In genomic region chr8:71392871-71393270, GRCm38 (mm10) we compare ENCODE assay signal across 8 mouse cellular contexts. TPM values are rescaled to one million over a fixed set of nuclear protein-coding genes. Genes with fewer than 3 reads are reported as not detected.
DNase-seq lines count a peak whose midpoint lies in the region; ATAC-seq and TF ChIP-seq lines count a peak whose summit lies in the region.

No protein-coding gene starts in this region.

- no peaks in the 10 kb centered on the region for H3K36me3 ChIP-seq in forebrain, embryonic 10.5 days (replicated peaks)
- no peaks in the 10 kb centered on the region for H3K36me3 ChIP-seq in forebrain, embryonic 16.5 days (ENCODE audit: control insufficient read depth, insufficient read depth)
- H3K36me3 ChIP-seq in stomach, embryonic 15.5 days: no peaks in the 10 kb centered on the region
- H3K36me3 ChIP-seq in stomach, postnatal 0 days (ENCODE audit: control insufficient read depth, insufficient read depth, low read length): no peaks in the 10 kb centered on the region
- no peaks in the 10 kb centered on the region for H3K36me3 ChIP-seq in lung, postnatal 0 days (ENCODE audit: insufficient read depth, low read length)

- H3K9me3 ChIP-seq in forebrain, embryonic 10.5 days: no peaks in the 10 kb centered on the region
- no peaks in the 10 kb centered on the region for H3K9me3 ChIP-seq in forebrain, embryonic 16.5 days (ENCODE audit: control insufficient read depth, low read length)
- H3K9me3 ChIP-seq in stomach, embryonic 15.5 days: no peaks in the 10 kb centered on the region
- no peaks in the 10 kb centered on the region for H3K9me3 ChIP-seq in stomach, postnatal 0 days (ENCODE audit: control insufficient read depth, low read length)
- H3K9me3 ChIP-seq in lung, postnatal 0 days (ENCODE audit: low read length): no peaks in the 10 kb centered on the region

- no peak for TF ChIP-seq EP300 in stomach, postnatal 0 days (optimal IDR thresholded peaks at IDR 0.05)
- no peak for TF ChIP-seq EP300 in lung, postnatal 0 days (IDR thresholded peaks at IDR 0.05)

- no peak for ATAC-seq in forebrain, embryonic 16.5 days
- ATAC-seq in stomach, embryonic 15.5 days (ENCODE audit: insufficient read depth, low FRiP score, low read depth): no peak
- ATAC-seq in stomach, postnatal 0 days (ENCODE audit: low FRiP score, low TSS enrichment): no peak
- ATAC-seq in lung, postnatal 0 days: peak; percentile 43

- no peak overlapping the region for H3K9ac ChIP-seq in forebrain, embryonic 16.5 days (replicated peaks; ENCODE audit: low read depth, low read length)
- no peak overlapping the region for H3K9ac ChIP-seq in stomach, embryonic 15.5 days
- H3K9ac ChIP-seq in stomach, postnatal 0 days (ENCODE audit: low read length): no peak overlapping the region
- H3K9ac ChIP-seq in lung, postnatal 0 days (replicated peaks; ENCODE audit: low read depth): no peak overlapping the region

- 13% methylated on average over 3 of the region's 3 CpGs for WGBS in forebrain, embryonic 10.5 days
- 3% methylated on average over 3 of the region's 3 CpGs for WGBS in forebrain, embryonic 16.5 days
- 13% methylated on average over 3 of the region's 3 CpGs for WGBS in stomach, embryonic 15.5 days
- WGBS in stomach, postnatal 0 days: 23% methylated on average over 3 of the region's 3 CpGs
- 6% methylated on average over 3 of the region's 3 CpGs for WGBS in lung, postnatal 0 days

- DNase-seq in forebrain, embryonic 10.5 days (ENCODE audit: extremely low spot score, low spot score): no peak
- no peak for DNase-seq in stomach, postnatal 0 days (ENCODE audit: low spot score)
- peak; percentile 45 for DNase-seq in kidney, adult 9 months
- DNase-seq in lung, postnatal 0 days (ENCODE audit: low spot score): peak; percentile 84
- DNase-seq in left cerebral cortex, adult 18-20 months (ENCODE audit: low spot score in 2 of 2): no peak
- no peak for DNase-seq in c-Kit-positive CD71-positive TER-119-positive erythroid progenitor cells, embryonic 14.5 days (ENCODE audit: low spot score)

- peaks cover 27% of the 10 kb centered on the region for H3K4me1 ChIP-seq in forebrain, embryonic 10.5 days
- peaks cover 11% of the 10 kb centered on the region for H3K4me1 ChIP-seq in forebrain, embryonic 16.5 days (replicated peaks; ENCODE audit: control insufficient read depth, insufficient read depth, low read length)
- peaks cover 12% of the 10 kb centered on the region for H3K4me1 ChIP-seq in stomach, embryonic 15.5 days
- H3K4me1 ChIP-seq in stomach, postnatal 0 days (replicated peaks; ENCODE audit: control insufficient read depth, insufficient read depth): peaks cover 5% of the 10 kb centered on the region; the same call in 1 of the 2 replicates
- H3K4me1 ChIP-seq in lung, postnatal 0 days (ENCODE audit: insufficient read depth, low read depth, low read length): peaks cover 6% of the 10 kb centered on the region; the same call in 1 of the 2 replicates

- H3K4me2 ChIP-seq in forebrain, embryonic 16.5 days (ENCODE audit: low read length): no peak overlapping the region
- H3K4me2 ChIP-seq in stomach, embryonic 15.5 days: peak overlapping the region; percentile 19; the same call in 1 of the 2 replicates
- H3K4me2 ChIP-seq in stomach, postnatal 0 days (replicated peaks; ENCODE audit: low read depth): no peak overlapping the region
- no peak overlapping the region for H3K4me2 ChIP-seq in lung, postnatal 0 days (replicated peaks; ENCODE audit: low read depth, low read length)

- H3K27me3 ChIP-seq in forebrain, embryonic 10.5 days (ENCODE audit: poor library complexity, severe bottlenecking): no peaks in the 10 kb centered on the region
- H3K27me3 ChIP-seq in forebrain, embryonic 16.5 days (replicated peaks; ENCODE audit: control insufficient read depth, insufficient read depth, low read length): no peaks in the 10 kb centered on the region
- H3K27me3 ChIP-seq in stomach, embryonic 15.5 days (replicated peaks): no peaks in the 10 kb centered on the region
- no peaks in the 10 kb centered on the region for H3K27me3 ChIP-seq in stomach, postnatal 0 days (ENCODE audit: control insufficient read depth, insufficient read depth, low read length)
- no peaks in the 10 kb centered on the region for H3K27me3 ChIP-seq in lung, postnatal 0 days (replicated peaks; ENCODE audit: insufficient read depth, low read length)

- peak overlapping the region; percentile 27 for H3K4me3 ChIP-seq in forebrain, embryonic 10.5 days
- H3K4me3 ChIP-seq in forebrain, embryonic 16.5 days (replicated peaks; ENCODE audit: low read length): no peak overlapping the region
- H3K4me3 ChIP-seq in stomach, embryonic 15.5 days (replicated peaks): 0 out of 2 replicates have a peak overlapping the region, but pooled peaks have one; percentile 5
- no peak overlapping the region for H3K4me3 ChIP-seq in stomach, postnatal 0 days (ENCODE audit: low read depth, low read length)
- no peak overlapping the region for H3K4me3 ChIP-seq in lung, postnatal 0 days (ENCODE audit: low read depth, low read length)

- TF ChIP-seq CTCF in stomach, postnatal 0 days (IDR thresholded peaks at IDR 0.05; ENCODE audit: low read depth): no peak
- no peak for TF ChIP-seq CTCF in lung, postnatal 0 days (IDR thresholded peaks at IDR 0.05)

- 0 out of 2 replicates have a peak overlapping the region, but pooled peaks have one; percentile 20 for H3K27ac ChIP-seq in forebrain, embryonic 10.5 days
- H3K27ac ChIP-seq in forebrain, embryonic 16.5 days (ENCODE audit: low read length): no peak overlapping the region
- no peak overlapping the region for H3K27ac ChIP-seq in stomach, embryonic 15.5 days
- H3K27ac ChIP-seq in stomach, postnatal 0 days (replicated peaks): no peak overlapping the region
- H3K27ac ChIP-seq in lung, postnatal 0 days (ENCODE audit: low read length): no peak overlapping the region

RNA-seq across cellular contexts. Expression of gene Ushbp1, which starts 2.7 kb away (rescaled TPM):
- polyA plus RNA-seq in forebrain, embryonic 10.5 days (2016; fragmentation: Nextera tagmentation; extraction: Ambion mirVana): 5.8 and 5.9 TPM in 2 replicates
- polyA plus RNA-seq in forebrain, embryonic 16.5 days (2015; fragmentation: Nextera tagmentation; extraction: Ambion mirVana): 6.1 and 6.9 TPM in 2 replicates
- polyA plus RNA-seq in stomach, embryonic 15.5 days (2015; fragmentation: Nextera tagmentation; extraction: Ambion mirVana): 10.8 and 10.9 TPM in 2 replicates
- polyA plus RNA-seq in stomach, postnatal 0 days (2015; fragmentation: Nextera tagmentation; extraction: Ambion mirVana): 4.1 and 4.5 TPM in 2 replicates
- polyA plus RNA-seq in lung, postnatal 0 days (2015; fragmentation: Nextera tagmentation; extraction: Ambion mirVana): 29.5 and 42.0 TPM in 2 replicates
- total RNA-seq in left cerebral cortex, adult 18-20 months (2021): 1 to 10 TPM; 3.3 to 4.2 TPM

RNA-seq across cellular contexts. Expression of gene Babam1, which starts 3.8 kb away (rescaled TPM):
- 106 and 108 TPM in 2 replicates for polyA plus RNA-seq in forebrain, embryonic 10.5 days (2016; fragmentation: Nextera tagmentation; extraction: Ambion mirVana)
- 103 and 105 TPM in 2 replicates for polyA plus RNA-seq in forebrain, embryonic 16.5 days (2015; fragmentation: Nextera tagmentation; extraction: Ambion mirVana)
- 92.2 and 98.2 TPM in 2 replicates for polyA plus RNA-seq in stomach, embryonic 15.5 days (2015; fragmentation: Nextera tagmentation; extraction: Ambion mirVana)
- 54.7 and 61.7 TPM in 2 replicates for polyA plus RNA-seq in stomach, postnatal 0 days (2015; fragmentation: Nextera tagmentation; extraction: Ambion mirVana)
- polyA plus RNA-seq in lung, postnatal 0 days (2015; fragmentation: Nextera tagmentation; extraction: Ambion mirVana): 60.8 and 62.5 TPM in 2 replicates
- 100 to 1,000 TPM; 104 to 107 TPM for total RNA-seq in left cerebral cortex, adult 18-20 months (2021)

RNA-seq across cellular contexts. Expression of gene Nr2f6, which starts 11.1 kb away (rescaled TPM):
- polyA plus RNA-seq in forebrain, embryonic 10.5 days (2016; fragmentation: Nextera tagmentation; extraction: Ambion mirVana): 47.8 and 49.0 TPM in 2 replicates
- 11.8 and 13.2 TPM in 2 replicates for polyA plus RNA-seq in forebrain, embryonic 16.5 days (2015; fragmentation: Nextera tagmentation; extraction: Ambion mirVana)
- polyA plus RNA-seq in stomach, embryonic 15.5 days (2015; fragmentation: Nextera tagmentation; extraction: Ambion mirVana): 80.9 and 81.8 TPM in 2 replicates
- polyA plus RNA-seq in stomach, postnatal 0 days (2015; fragmentation: Nextera tagmentation; extraction: Ambion mirVana): 47.0 and 56.1 TPM in 2 replicates
- 61.5 and 69.4 TPM in 2 replicates for polyA plus RNA-seq in lung, postnatal 0 days (2015; fragmentation: Nextera tagmentation; extraction: Ambion mirVana)
- 10 to 100 TPM; 42.6 to 46.2 TPM for total RNA-seq in left cerebral cortex, adult 18-20 months (2021)

RNA-seq across cellular contexts. Expression of gene Ankle1, which starts 12.9 kb away (rescaled TPM):
- 47.3 and 51.2 TPM in 2 replicates for polyA plus RNA-seq in forebrain, embryonic 10.5 days (2016; fragmentation: Nextera tagmentation; extraction: Ambion mirVana)
- polyA plus RNA-seq in forebrain, embryonic 16.5 days (2015; fragmentation: Nextera tagmentation; extraction: Ambion mirVana): 12.3 and 18.9 TPM in 2 replicates
- 42.3 and 46.2 TPM in 2 replicates for polyA plus RNA-seq in stomach, embryonic 15.5 days (2015; fragmentation: Nextera tagmentation; extraction: Ambion mirVana)
- polyA plus RNA-seq in stomach, postnatal 0 days (2015; fragmentation: Nextera tagmentation; extraction: Ambion mirVana): 5.0 and 6.4 TPM in 2 replicates
- 0.72 and 1.5 TPM in 2 replicates for polyA plus RNA-seq in lung, postnatal 0 days (2015; fragmentation: Nextera tagmentation; extraction: Ambion mirVana)
- under 1 TPM; 0.21 to 0.26 TPM for total RNA-seq in left cerebral cortex, adult 18-20 months (2021)

RNA-seq across cellular contexts. Expression of gene Ocel1, which starts 21.8 kb away (rescaled TPM):
- polyA plus RNA-seq in forebrain, embryonic 10.5 days (2016; fragmentation: Nextera tagmentation; extraction: Ambion mirVana): 3.5 and 4.0 TPM in 2 replicates
- 7.8 and 8.0 TPM in 2 replicates for polyA plus RNA-seq in forebrain, embryonic 16.5 days (2015; fragmentation: Nextera tagmentation; extraction: Ambion mirVana)
- polyA plus RNA-seq in stomach, embryonic 15.5 days (2015; fragmentation: Nextera tagmentation; extraction: Ambion mirVana): 8.0 TPM in 2 replicates
- 8.2 and 9.1 TPM in 2 replicates for polyA plus RNA-seq in stomach, postnatal 0 days (2015; fragmentation: Nextera tagmentation; extraction: Ambion mirVana)
- polyA plus RNA-seq in lung, postnatal 0 days (2015; fragmentation: Nextera tagmentation; extraction: Ambion mirVana): 11.1 and 11.9 TPM in 2 replicates
- total RNA-seq in left cerebral cortex, adult 18-20 months (2021): 10 to 100 TPM; 15.0 to 16.0 TPM

Comparison
In these comparisons a context has a peak if more than half of its experiments do, and no peak if none do; other contexts are left out.
1. H3K4me3 ChIP-seq: peak in forebrain, embryonic 10.5 days (single experiment) and stomach, embryonic 15.5 days (single experiment); none in forebrain, embryonic 16.5 days (single experiment), stomach, postnatal 0 days (single experiment) and lung, postnatal 0 days (single experiment).
2. DNase-seq: peak in kidney, adult 9 months (single experiment) and lung, postnatal 0 days (single experiment); none in forebrain, embryonic 10.5 days (single experiment), stomach, postnatal 0 days (single experiment), left cerebral cortex, adult 18-20 months (0 of 2) and c-Kit-positive CD71-positive TER-119-positive erythroid progenitor cells, embryonic 14.5 days (single experiment).